Mouse (Mus musculus): Measurements from ENCODE around the gene Gpatch3. TPM values are rescaled to one million over a fixed set of nuclear protein-coding genes. Genes with fewer than 3 reads are reported as not detected.
A peak's percentile ranks its signal among the peaks of the same experiment; 100 is the strongest.

Gene Gpatch3
- polyA plus RNA-seq, 1 experiment, result 4.9 TPM

GRCm38 (mm10) chr4:133628517-133628916 lies 54.0 kb downstream of the Gpatch3 start:
- Histone ChIP-seq H3K4me3 (ENCODE audit: control insufficient read depth, low read depth, low read length) (no peak overlapping the region), H3K36me3 (ENCODE audit: control insufficient read depth, insufficient read depth, low read length) (no peaks in the 10 kb centered on the region), H3K4me1 (ENCODE audit: control insufficient read depth, insufficient read depth, low read length) (peaks cover 10% of the 10 kb centered on the region), H3K27ac (ENCODE audit: control insufficient read depth, insufficient read depth, low read depth, low read length) (no peak overlapping the region), H3K27me3 (ENCODE audit: control insufficient read depth, insufficient read depth, low read length) (peaks cover 5% of the 10 kb centered on the region; the same call in 1 of the 2 replicates)
- TF ChIP-seq POLR2A (IDR thresholded peaks at IDR 0.05; ENCODE audit: control insufficient read depth, low read depth, low read length) (no peak), CTCF (IDR thresholded peaks at IDR 0.05; ENCODE audit: control insufficient read depth, insufficient read depth, insufficient replicate concordance, low read depth, low read length) (no peak)

DNA sequence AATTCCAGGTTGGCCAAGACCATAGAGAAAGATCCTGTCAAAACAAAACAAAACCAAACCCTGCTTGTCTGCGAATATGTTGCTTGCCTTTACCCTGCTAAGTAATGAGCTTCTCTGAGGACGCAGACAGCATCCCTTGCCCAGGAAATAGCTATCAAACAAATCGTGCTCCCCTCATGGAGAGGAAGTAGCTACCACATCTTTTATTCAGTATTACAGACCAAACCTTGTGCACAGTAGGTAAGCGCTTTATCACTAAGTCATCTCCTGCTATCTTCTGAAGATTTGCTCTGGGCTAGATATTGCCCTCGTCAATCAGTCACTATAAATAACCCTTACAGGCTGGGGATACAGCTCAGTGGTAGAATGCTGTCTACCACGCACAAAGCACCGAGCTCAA lies 54.6 kb downstream of the Gpatch3 start:
- no peaks in the 10 kb centered on the region for H3K36me3 ChIP-seq (ENCODE audit: control insufficient read depth, insufficient read depth, low read length)
- TF ChIP-seq CTCF (IDR thresholded peaks at IDR 0.05; ENCODE audit: control insufficient read depth, insufficient read depth, insufficient replicate concordance, low read depth, low read length) (no peak), POLR2A (IDR thresholded peaks at IDR 0.05; ENCODE audit: control insufficient read depth, low read depth, low read length) (no peak)
- no peak overlapping the region for H3K4me3 ChIP-seq (ENCODE audit: control insufficient read depth, low read depth, low read length)
- peaks cover 5% of the 10 kb centered on the region; the same call in 1 of the 2 replicates for H3K27me3 ChIP-seq (ENCODE audit: control insufficient read depth, insufficient read depth, low read length)
- no peak overlapping the region for H3K27ac ChIP-seq (ENCODE audit: control insufficient read depth, insufficient read depth, low read depth, low read length)
- peaks cover 11% of the 10 kb centered on the region for H3K4me1 ChIP-seq (ENCODE audit: control insufficient read depth, insufficient read depth, low read length)

DNA sequence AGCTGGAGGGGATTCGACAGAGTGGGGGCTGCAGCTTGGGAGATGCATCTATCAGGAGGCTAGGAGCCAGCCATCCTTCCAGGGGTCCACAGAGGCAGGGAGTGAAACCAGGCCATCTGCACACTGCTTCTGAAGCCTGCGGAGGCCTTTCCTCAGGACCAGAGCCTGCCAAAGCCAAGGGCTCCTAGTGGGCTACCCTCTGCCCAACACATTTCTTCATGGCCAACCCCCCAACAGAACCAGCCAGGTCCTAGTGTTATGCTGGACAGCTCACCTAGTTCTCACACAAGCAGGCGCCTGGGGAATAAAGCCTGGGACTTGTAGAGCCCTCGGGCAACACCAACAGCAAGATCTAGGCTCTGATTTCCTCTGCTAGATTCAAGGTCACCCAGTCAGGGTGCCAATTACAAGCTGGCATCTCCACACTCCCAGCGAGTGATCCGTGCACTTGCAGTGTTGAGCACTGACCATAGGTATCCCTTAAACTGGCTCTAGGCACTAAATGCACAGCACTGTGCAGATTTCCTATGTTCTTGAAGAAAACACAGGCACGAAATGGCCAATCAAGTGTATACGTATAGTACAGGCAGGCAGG lies 55.9 kb downstream of the Gpatch3 start:
- peaks cover 5% of the 10 kb centered on the region; the same call in 1 of the 2 replicates for H3K27me3 ChIP-seq (ENCODE audit: control insufficient read depth, insufficient read depth, low read length)
- no peaks in the 10 kb centered on the region for H3K36me3 ChIP-seq (ENCODE audit: control insufficient read depth, insufficient read depth, low read length)
- TF ChIP-seq POLR2A (IDR thresholded peaks at IDR 0.05; ENCODE audit: control insufficient read depth, low read depth, low read length) (no peak), CTCF (IDR thresholded peaks at IDR 0.05; ENCODE audit: control insufficient read depth, insufficient read depth, insufficient replicate concordance, low read depth, low read length) (no peak)
- no peak overlapping the region for H3K4me3 ChIP-seq (ENCODE audit: control insufficient read depth, low read depth, low read length)
- H3K4me1 ChIP-seq (ENCODE audit: control insufficient read depth, insufficient read depth, low read length), result peaks cover 11% of the 10 kb centered on the region
- no peak overlapping the region for H3K27ac ChIP-seq (ENCODE audit: control insufficient read depth, insufficient read depth, low read depth, low read length)

DNA sequence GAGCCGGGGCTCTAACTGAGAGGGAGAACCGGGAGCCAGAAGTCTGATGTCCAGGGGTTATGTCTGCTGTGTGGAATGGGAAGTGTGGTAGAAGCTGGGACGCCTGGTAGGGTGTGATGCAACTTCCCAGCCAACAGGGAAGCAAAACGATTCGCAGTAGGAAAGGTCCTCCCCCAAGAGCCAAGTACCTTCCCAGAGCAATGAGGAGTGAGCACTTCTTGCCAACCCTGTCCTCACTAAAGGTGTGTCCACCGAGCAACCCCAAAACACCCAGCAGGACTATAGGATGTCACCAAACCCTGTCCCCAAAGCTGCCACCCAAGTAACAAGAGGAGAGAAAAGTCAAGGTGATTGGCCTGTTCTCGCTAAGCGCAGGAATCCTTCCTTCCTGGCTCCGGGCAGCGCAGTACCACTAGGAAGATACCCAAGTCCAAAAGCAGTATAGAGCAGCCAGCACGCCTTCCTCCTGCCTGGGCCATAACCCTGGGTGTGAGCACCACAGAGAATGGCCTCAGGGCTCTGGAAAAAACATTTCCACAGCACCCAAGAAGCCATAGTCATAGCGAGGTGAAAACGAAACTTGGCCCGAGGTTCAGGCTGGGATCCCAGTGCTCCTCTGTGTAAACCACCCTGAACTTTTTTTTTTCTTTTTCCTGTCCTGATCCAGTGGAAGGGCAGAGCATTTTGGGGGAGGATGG lies 56.7 kb downstream of the Gpatch3 start:
- no peak for TF ChIP-seq CTCF (IDR thresholded peaks at IDR 0.05; ENCODE audit: control insufficient read depth, insufficient read depth, insufficient replicate concordance, low read depth, low read length)
- no peaks in the 10 kb centered on the region for H3K36me3 ChIP-seq (ENCODE audit: control insufficient read depth, insufficient read depth, low read length)
- peaks cover 11% of the 10 kb centered on the region for H3K4me1 ChIP-seq (ENCODE audit: control insufficient read depth, insufficient read depth, low read length)
- H3K27ac ChIP-seq (ENCODE audit: control insufficient read depth, insufficient read depth, low read depth, low read length), result no peak overlapping the region
- peaks cover 5% of the 10 kb centered on the region; the same call in 1 of the 2 replicates for H3K27me3 ChIP-seq (ENCODE audit: control insufficient read depth, insufficient read depth, low read length)
- H3K4me3 ChIP-seq (ENCODE audit: control insufficient read depth, low read depth, low read length), result no peak overlapping the region

- TF ChIP-seq CTCF (IDR thresholded peaks at IDR 0.05; ENCODE audit: control insufficient read depth, insufficient read depth, insufficient replicate concordance, low read depth, low read length) (no peak), POLR2A (IDR thresholded peaks at IDR 0.05; ENCODE audit: control insufficient read depth, low read depth, low read length) (no peak)
- Histone ChIP-seq H3K27me3 (ENCODE audit: control insufficient read depth, insufficient read depth, low read length) (peaks cover 5% of the 10 kb centered on the region; the same call in 1 of the 2 replicates), H3K4me3 (ENCODE audit: control insufficient read depth, low read depth, low read length) (peak overlapping the region; percentile 83; the same call in 1 of the 2 replicates), H3K36me3 (ENCODE audit: control insufficient read depth, insufficient read depth, low read length) (no peaks in the 10 kb centered on the region), H3K27ac (ENCODE audit: control insufficient read depth, insufficient read depth, low read depth, low read length) (no peak overlapping the region), H3K4me1 (ENCODE audit: control insufficient read depth, insufficient read depth, low read length) (peaks cover 11% of the 10 kb centered on the region)
Observed at GRCm38 (mm10) chr4:133631769-133632411, 57.3 kb downstream of the Gpatch3 start.

DNA sequence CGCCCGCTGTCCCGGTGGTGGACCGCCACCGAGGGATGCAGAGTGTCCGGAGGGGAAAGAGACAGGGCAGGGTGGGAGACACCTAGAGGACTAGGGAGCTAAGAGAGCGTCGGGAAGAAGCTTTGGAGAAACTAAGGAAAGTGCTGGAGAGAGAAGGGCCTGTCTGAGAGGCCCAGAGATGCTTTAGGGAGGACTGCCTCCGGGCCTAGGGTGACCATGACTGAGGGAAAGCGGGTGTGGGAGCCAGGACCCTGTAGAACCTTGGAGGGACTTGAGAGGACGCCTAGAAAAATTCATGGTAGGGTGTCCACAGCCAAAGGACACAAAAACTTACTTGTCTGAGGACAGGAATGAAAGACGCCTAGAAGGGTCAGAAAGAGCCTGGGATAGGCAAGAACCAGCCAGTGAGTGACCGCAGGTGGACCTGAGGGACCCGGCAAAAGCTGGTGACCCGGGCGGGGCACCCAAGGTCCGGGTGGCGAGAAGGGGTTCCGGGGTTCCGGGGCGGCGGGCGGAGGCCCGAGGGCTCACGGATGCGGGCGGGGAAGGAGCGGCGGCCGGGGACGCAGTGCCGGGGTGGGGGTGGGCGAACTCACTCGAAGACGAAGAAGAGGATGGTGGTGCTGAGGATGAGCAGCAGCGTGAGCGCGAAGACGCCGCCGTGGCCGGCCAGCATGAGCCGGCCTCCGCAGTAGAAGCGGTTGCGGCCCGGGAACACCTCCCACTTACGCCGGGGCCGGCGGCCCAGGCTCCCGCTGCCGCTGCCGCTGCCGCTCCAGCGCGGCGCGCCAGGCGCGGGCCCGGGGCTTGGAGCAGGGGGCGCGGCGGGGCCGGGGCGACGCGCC lies 58.2 kb downstream of the Gpatch3 start:
- no peak for TF ChIP-seq POLR2A (IDR thresholded peaks at IDR 0.05; ENCODE audit: control insufficient read depth, low read depth, low read length)
- no peak for TF ChIP-seq CTCF (IDR thresholded peaks at IDR 0.05; ENCODE audit: control insufficient read depth, insufficient read depth, insufficient replicate concordance, low read depth, low read length)
- Histone ChIP-seq H3K36me3 (ENCODE audit: control insufficient read depth, insufficient read depth, low read length) (no peaks in the 10 kb centered on the region), H3K4me1 (ENCODE audit: control insufficient read depth, insufficient read depth, low read length) (peaks cover 11% of the 10 kb centered on the region), H3K27ac (ENCODE audit: control insufficient read depth, insufficient read depth, low read depth, low read length) (0 out of 2 replicates have a peak overlapping the region, but pooled peaks have one; percentile 60), H3K4me3 (ENCODE audit: control insufficient read depth, low read depth, low read length) (peak overlapping the region; percentile 83), H3K27me3 (ENCODE audit: control insufficient read depth, insufficient read depth, low read length) (peaks cover 5% of the 10 kb centered on the region; the same call in 1 of the 2 replicates)

Data from testis, adult 2 months (tissue).